Mouse (Mus musculus) gastrocnemius, adult 8-10 months (tissue): Measurements from ENCODE around the gene Zfp687. TPM values are rescaled to one million over a fixed set of nuclear protein-coding genes. Genes with fewer than 3 reads are reported as not detected.
A peak's percentile ranks its signal among the peaks of the same experiment; 100 is the strongest.

Experiments
- DNase-seq, 2 experiments: peaks; one replicate each; pipeline ENCODE4 v3.0.0; 2022; ENCODE audit warnings: low spot score in 2 of 2
- total RNA-seq, 4 experiments: library from RNA; stranded (reverse); gene quantifications; 2 replicates each; pipeline ENCODE4 v1.2.4; 2022

The Zfp687 gene
- total RNA-seq, 4 experiments from 2014 or later: 14.2 to 18.8 (median 16.3) TPM

GRCm38 (mm10) chr3:95018741-95019140 lies 3.5 kb upstream of the Zfp687 start:
- no peak for DNase-seq

- no peak for DNase-seq
These were observed 1.3 kb upstream of the Zfp687 start for GRCm38 (mm10) chr3:95016532-95017056.

- DNase-seq: peak; percentile 89 to 90
These were observed 763 bp upstream of the Zfp687 start for GRCm38 (mm10) chr3:95015891-95016531.

GRCm38 (mm10) chr3:95014428-95015151 lies 658 bp downstream of the Zfp687 start:
- peak; percentile 30 to 41 for DNase-seq

- no peak for DNase-seq
These were observed 1.4 kb downstream of the Zfp687 start for GRCm38 (mm10) chr3:95013699-95014427.

- DNase-seq: no peak
These were observed 2.3 kb downstream of the Zfp687 start for GRCm38 (mm10) chr3:95012982-95013381.

GRCm38 (mm10) chr3:95010396-95010795 lies 4.9 kb downstream of the Zfp687 start:
- no peak for DNase-seq

- DNase-seq: no peak
These were observed 7.5 kb downstream of the Zfp687 start for GRCm38 (mm10) chr3:95007706-95008105.

- no peak for DNase-seq
These were observed 9.6 kb downstream of the Zfp687 start for GRCm38 (mm10) chr3:95005651-95006050.

- DNase-seq: no peak
These were observed 12.0 kb downstream of the Zfp687 start for GRCm38 (mm10) chr3:95003273-95003672.

- no peak for DNase-seq
These were observed 12.7 kb downstream of the Zfp687 start for GRCm38 (mm10) chr3:95002569-95002968.

- peak; percentile 55 to 67 for DNase-seq
These were observed 18.3 kb downstream of the Zfp687 start for GRCm38 (mm10) chr3:94996946-94997345.

- peak in 1 of 2 experiments; percentile 23 for DNase-seq
These were observed 26.0 kb downstream of the Zfp687 start for GRCm38 (mm10) chr3:94989159-94989761.

- peak; percentile 62 to 65 for DNase-seq
These were observed 27.7 kb downstream of the Zfp687 start for GRCm38 (mm10) chr3:94987578-94987977.

- no peak for DNase-seq
These were observed 29.7 kb downstream of the Zfp687 start for GRCm38 (mm10) chr3:94985513-94985912.

GRCm38 (mm10) chr3:94984312-94984711 lies 30.9 kb downstream of the Zfp687 start:
- no peak for DNase-seq

- peak; percentile 76 to 79 for DNase-seq
These were observed 40.5 kb downstream of the Zfp687 start, which contains the start of gene Pi4kb for GRCm38 (mm10) chr3:94974528-94975422. Pi4kb (plus strand) TSS chr3:94974731.

- DNase-seq: no peak
These were observed 41.2 kb downstream of the Zfp687 start for GRCm38 (mm10) chr3:94974026-94974527.

- DNase-seq: no peak
These were observed 41.6 kb downstream of the Zfp687 start for GRCm38 (mm10) chr3:94973620-94974019.

- no peak for DNase-seq
These were observed 42.7 kb downstream of the Zfp687 start for GRCm38 (mm10) chr3:94972552-94972951.
